Mouse (Mus musculus) natural killer cell, adult 2 months (primary cell): ENCODE results near the gene Ifi27l2b.

ENCODE experiments used
- DNase-seq, 2 experiments: peaks; one replicate each; pipeline ENCODE4 v3.0.0; 2022; ENCODE audit warnings: low spot score in 2 of 2

The Ifi27l2b gene

DNA sequence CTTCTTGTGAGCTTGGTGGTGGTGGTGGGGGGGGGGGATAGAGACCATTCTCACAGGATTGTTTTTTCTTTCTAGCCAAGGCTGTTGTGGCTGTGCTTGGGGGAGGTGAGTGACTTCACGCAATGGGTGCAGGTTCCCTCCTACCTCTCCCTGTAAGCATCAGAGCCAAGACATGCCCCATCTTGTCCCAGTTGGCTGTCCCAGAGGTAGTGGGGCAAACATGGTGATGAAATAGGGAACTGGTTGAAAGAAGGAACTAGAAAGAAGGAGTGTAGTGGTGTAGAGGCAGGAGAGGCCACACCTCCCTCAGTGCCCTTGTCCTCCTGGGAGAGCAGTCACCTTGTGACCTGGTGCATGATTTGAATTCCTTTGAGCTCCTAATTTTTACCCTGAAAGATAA is 19.4 kb downstream of the Ifi27l2b start:
- no peak for DNase-seq

DNA sequence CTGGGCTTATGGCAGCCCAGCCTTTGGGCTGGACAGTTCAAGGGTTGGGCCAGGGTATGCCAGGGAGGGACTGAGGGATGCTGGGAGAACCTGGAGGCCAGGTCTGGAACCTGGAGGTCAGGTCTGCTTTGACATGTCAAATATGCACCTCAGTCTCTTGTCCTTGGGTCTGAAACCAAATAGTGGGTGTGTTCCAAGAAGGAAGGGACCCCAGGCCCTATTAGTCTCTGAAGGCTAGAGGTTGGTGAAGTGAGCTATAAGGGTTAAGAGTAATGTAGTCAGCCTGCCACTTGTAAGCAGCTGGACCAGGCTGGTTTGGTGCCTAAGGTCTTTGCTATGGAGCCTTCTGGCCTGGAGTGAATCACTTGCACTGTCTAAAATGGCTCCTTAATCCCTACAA is 22.2 kb downstream of the Ifi27l2b start:
- no peak for DNase-seq

DNA sequence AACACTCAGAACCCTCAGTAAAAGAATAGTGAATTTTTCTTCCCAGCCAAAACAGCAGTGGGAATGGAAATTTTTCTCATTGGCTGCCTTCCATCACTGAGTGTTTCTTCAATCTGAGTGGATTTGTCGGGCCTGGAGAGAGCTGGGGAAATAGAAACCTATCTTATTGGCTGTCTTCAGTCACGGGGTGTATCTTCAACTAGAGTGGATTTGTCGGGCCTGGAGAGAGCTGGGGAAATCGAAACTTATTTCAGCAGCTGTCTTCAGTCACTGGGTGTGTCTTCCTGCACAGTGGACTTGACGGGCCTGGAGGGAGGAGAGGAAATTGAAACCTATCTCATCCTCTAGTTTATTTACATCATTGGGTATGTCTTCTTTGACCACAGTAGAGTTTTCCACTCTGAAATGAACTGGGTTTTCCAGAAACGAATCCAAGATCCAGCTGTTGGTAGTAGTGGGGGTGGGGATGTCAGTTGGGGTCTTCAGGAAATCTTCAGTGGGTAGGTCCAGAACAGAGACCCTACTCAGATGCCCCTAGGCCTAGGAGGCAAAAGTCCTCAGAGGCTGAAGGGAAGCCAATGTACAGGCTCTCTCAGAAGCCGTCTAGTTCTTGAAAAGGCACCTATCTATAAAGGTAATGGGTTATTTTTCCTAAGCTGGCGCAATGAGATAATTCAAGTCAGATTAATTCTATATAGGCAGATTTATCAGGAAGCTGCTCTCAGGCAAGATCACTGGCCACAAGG is 22.9 kb downstream of the Ifi27l2b start, which contains the start of gene Ifi27:
TSS of gene Ifi27 (plus strand) at position 226 of the 746 bp plus-strand sequence.
- peak; percentile 67 to 69 for DNase-seq

DNA sequence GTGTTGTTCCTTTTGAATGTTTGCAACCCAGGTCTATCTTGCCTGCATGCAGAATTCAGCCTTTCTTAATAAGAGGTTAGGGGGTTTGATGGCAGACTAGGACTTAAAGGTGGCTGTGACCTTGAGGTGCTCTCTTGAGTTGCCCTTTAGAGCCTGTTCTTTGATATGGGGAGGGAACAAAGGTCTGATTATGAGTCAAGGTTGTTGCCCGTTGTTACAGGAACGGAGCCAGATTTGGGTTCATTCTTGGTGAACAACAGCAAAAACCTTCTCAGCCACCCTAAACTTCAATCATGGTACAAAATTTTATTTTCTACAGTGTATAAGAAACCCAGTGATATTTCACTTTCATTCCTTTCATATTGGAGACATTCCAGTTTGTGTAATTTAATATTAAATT is 23.6 kb downstream of the Ifi27l2b start:
- DNase-seq = no peak

DNA sequence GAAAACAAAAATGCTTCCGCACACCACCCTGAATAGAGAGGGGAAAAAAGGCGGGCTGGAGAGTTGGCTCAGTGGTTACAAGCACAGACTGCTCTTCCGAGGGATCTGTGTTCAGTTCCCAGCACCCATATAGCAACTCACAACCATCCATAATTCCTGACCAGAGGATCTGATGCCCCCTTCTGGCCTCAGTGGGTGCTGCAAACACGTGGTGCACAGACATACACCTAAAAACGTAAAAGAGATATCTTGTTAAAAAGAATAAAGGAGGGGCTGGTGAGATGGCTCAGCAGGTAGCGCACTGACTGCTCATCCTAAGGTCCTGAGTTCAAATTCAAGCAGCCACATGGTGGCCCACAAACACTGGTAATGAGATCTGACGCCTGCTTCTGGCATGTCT is 30.3 kb downstream of the Ifi27l2b start:
- no peak for DNase-seq

DNA sequence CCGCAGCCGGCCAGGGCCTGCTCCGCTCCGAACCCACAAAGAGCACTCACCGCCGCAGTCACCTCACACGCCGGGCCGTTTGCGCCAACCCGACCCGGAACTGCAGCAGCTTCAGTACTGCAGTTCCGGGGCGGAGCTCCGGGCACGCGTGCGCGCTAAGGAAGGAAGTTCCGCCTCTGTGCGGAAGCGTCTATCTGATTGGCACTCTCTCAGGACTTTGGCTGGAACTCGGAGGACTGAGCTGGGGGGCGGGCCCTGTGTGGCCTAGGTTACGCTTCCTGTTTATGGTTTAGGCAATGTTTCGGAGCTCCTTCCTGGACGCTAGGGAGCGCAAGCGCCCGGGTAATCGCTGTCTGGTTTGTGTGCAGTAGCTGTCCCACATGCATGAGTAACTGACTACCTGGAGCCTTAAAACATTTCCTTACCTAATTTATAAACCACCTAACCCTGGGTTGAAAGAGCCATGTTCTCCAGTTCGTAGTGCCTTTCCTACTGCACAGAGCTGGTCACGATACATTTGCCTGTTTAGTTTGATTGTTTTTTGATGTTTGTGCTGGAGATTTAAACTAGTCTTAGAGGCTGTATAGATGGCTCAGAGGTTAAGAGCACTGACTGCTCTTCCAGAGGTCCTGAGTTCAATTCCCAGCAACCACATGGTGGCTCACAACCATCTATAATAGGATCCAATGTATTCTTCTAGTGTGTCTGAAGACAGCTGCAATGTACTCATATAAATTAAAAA is 31.1 kb downstream of the Ifi27l2b start, which contains the start of gene Ddx24:
TSS of gene Ddx24 (minus strand) at position 102 of the 742 bp plus-strand sequence.
- DNase-seq = peak; percentile 99

DNA sequence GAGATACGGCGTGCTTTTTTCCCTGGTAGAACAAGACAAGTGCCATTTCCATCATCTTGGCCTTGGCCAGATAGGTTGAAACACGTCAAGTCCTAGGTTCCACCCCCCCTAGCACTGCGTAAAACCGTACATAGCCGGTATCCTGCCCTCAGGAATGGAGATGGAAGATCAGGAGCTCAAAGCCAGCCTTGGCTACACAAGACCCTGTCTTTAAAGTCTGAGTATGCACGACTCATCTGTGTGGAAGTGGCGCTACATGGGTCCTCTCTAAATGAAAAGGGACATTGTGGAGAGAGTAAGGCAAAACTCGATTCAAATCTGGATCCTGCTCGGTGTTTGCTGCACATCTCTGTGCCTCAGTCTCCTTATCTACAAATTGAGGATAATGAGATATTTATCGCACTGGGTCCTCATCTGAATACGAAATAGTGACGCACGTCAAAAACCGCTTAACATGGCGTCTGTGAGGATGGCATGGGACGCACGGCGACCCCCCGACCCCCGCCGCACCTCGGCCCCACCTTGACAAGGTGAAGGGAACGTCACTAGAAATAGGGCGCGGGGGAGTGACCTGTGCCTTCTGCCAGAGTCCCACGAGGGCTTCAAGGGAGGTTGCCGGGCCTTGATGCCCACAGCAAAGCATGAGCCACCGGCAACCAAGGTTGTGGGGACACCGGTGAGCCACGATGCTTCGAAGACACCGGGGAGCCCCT is 31.9 kb downstream of the Ifi27l2b start:
- no peak for DNase-seq

DNA sequence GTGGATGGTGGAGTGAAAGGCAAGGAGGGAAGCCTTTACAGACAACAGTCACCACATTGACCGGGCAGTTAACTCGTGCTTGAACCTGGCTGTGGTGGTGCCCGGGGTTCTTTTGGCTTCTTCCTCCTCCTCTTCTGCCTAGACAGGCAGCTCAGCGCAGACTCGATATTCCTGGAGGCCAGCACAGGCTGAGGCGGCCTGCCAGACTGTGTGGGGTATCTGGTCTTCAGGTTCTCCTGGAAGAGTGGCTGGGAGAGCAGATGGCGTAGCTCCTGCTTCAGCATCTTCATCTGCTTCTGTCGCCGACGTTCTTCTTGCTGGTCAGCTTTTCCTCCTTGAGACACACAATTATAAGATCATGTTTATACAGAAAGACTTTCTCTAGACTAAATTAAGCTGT is 48.9 kb downstream of the Ifi27l2b start:
- DNase-seq = no peak

DNA sequence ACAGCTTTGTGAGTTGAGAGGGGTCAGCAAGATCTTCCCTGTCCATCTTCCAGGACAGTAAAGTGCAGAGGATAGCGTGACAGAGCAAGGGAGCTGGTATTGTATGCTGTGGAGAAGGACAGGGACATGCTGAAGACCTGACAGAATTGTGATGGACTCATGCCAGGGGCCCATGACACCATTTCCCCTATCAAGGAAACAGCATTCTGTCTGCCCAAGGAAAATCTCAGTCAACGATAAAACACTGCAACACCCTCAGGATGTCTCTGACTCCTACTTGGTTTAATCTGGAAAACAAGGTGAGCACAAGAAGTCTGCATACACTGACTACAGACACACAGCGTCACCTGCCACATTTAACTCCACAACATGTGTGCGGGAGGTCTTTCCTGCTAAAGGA is 49.3 kb downstream of the Ifi27l2b start, which contains the start of gene 9330161L09Rik:
TSS of gene 9330161L09Rik (minus strand) at position 101 of the 400 bp plus-strand sequence.
- DNase-seq = no peak

DNA sequence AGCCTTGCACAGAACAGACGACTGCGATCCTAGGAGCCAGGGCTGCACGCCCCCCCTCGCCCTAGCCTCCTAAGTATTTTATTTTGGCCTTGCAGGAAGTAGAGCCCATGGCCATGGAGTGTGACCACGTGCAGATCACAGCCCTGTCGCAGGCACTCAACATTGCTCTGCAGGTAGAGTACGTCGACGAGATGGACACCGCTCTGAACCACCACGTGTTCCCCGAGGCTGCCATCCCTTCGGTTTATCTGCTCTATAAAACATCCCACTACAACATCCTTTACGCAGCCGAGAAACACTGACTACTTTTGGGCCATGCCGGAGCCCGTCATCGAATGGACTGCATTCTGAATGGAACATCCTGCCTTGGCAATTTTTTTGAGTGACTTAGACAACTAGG is 52.9 kb downstream of the Ifi27l2b start:
- DNase-seq = no peak
